Mouse (Mus musculus): ENCODE data around the gene Hnrnpul1. TPM values are rescaled to one million over a fixed set of nuclear protein-coding genes. Genes with fewer than 3 reads are reported as not detected.

Gene Hnrnpul1
- polyA plus RNA-seq, 1 experiment from 2014 or later: 32.1 TPM

DNA sequence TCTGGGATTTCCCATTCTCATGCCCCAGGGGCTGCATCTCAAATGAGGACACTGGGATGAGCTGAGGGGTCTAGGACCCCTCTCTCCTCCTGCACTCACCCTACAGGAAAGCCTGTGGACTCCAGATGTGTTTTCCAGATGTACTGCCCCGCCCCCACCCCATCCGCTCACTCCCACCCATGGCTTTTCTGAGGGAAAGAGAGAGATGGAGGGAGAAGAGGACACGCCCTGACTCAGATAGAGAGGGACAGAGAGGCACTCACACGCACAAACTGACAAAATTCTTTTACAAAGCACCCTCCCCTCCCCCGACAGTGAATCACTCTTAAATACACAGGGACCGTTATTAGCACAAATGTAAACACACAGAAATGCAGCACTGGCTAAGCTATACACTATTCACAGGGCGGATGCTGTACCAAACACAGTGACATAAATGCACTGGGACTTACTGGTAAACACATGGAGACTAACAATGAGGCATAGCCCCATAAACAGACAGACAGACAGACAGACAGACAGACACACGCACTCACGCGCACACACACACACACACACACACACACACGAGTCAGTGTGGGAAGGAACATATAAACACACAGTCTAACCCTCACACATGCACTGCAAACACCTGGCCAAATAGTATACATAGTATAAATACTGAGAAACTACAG is 27.5 kb upstream of the Hnrnpul1 start:
- Histone ChIP-seq H3K4me3 (ENCODE audit: low read depth, low read length) (peak overlapping the region; percentile 18; the same call in 1 of the 2 replicates), H3K27me3 (replicated peaks; ENCODE audit: control insufficient read depth, insufficient read depth, low read length) (no peaks in the 10 kb centered on the region), H3K4me1 (replicated peaks; ENCODE audit: control insufficient read depth, insufficient read depth, low read length) (0 out of 2 replicates have a peak, but pooled peaks cover 2% of the 10 kb centered on the region), H3K9ac (ENCODE audit: low read depth, low read length) (peak overlapping the region; percentile 34; the same call in 1 of the 2 replicates), H3K9me3 (ENCODE audit: control insufficient read depth) (no peaks in the 10 kb centered on the region), H3K27ac (ENCODE audit: low read depth, low read length) (peak overlapping the region; percentile 66; the same call in 1 of the 2 replicates), H3K36me3 (ENCODE audit: control insufficient read depth, insufficient read depth) (no peaks in the 10 kb centered on the region; the same call in 1 of the 2 replicates), H3K4me2 (replicated peaks; ENCODE audit: low read depth) (peak overlapping the region; percentile 61)
- 37% methylated on average over 11 of the region's 11 CpGs for WGBS
- ATAC-seq: peak; percentile 36
- TF ChIP-seq CTCF (IDR thresholded peaks at IDR 0.05; ENCODE audit: low read depth): no peak

DNA sequence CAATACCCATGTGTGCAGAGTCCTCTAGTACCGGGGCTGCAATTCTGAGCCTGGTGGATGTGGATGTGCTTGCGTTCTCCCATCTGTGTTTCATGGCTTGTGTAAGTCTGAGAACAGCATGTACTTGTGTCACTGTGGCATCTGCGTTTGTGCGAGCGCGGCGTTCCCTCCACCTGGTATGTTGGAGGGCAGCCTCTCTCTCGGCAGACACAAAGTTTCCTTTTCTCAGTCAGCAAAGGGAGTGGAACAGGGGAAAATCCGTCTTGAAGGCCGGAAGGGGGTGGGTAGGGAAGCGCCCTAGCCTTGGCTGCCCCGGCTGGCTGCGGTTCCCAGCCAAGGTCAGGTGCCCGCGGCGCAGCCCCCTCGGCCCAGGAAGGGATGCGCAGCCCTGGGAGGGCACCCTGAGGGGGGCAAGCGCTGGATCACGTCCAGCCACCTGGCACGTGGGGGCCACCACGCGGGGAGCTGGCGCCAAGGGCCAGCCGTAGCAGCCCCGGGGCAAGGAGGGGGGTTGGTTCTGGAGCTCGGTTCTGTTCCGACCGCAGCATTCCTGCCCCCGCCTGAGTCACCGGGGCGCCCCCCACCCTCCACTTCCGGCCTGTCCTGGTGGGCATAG is 26.9 kb upstream of the Hnrnpul1 start:
- Histone ChIP-seq H3K27me3 (replicated peaks; ENCODE audit: control insufficient read depth, insufficient read depth, low read length) (no peaks in the 10 kb centered on the region), H3K9me3 (ENCODE audit: control insufficient read depth) (no peaks in the 10 kb centered on the region), H3K4me1 (replicated peaks; ENCODE audit: control insufficient read depth, insufficient read depth, low read length) (no peaks in the 10 kb centered on the region), H3K4me2 (replicated peaks; ENCODE audit: low read depth) (peak overlapping the region; percentile 61), H3K27ac (ENCODE audit: low read depth, low read length) (peak overlapping the region; percentile 66; the same call in 1 of the 2 replicates), H3K4me3 (ENCODE audit: low read depth, low read length) (peak overlapping the region; percentile 18; the same call in 1 of the 2 replicates), H3K9ac (ENCODE audit: low read depth, low read length) (peak overlapping the region; percentile 34; the same call in 1 of the 2 replicates), H3K36me3 (ENCODE audit: control insufficient read depth, insufficient read depth) (peaks cover 4% of the 10 kb centered on the region; the same call in 1 of the 2 replicates)
- WGBS: 36% methylated on average over 32 of the region's 33 CpGs
- TF ChIP-seq CTCF (IDR thresholded peaks at IDR 0.05; ENCODE audit: low read depth): no peak
- ATAC-seq: peak; percentile 23; the same call in 1 of the 2 replicates

DNA sequence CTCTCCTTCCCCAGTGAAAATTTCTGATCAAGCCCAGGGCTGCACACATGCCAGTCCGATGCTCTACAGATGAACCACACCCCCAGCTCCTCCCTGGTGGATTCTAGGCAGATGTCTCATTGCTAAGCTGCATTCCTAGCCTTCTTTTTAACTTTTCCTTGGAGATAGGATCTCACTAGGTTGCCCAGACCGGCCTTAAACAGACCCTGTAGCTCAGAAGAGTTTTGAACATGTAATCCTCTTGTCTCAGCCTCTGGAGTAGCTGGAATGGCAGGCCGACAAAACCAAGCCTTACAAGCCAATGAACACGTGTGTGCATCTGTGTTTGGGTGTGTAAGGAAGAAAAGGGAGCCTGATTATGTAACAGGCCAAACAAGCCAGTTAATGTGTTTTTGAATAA is 26.2 kb upstream of the Hnrnpul1 start:
- H3K9me3 ChIP-seq (ENCODE audit: control insufficient read depth): no peaks in the 10 kb centered on the region
- ATAC-seq: no peak
- no peak overlapping the region for H3K4me2 ChIP-seq (replicated peaks; ENCODE audit: low read depth)
- no peak overlapping the region for H3K9ac ChIP-seq (ENCODE audit: low read depth, low read length)
- WGBS: 54% methylated on average over 4 of the region's 4 CpGs
- no peak overlapping the region for H3K4me3 ChIP-seq (ENCODE audit: low read depth, low read length)
- 0 out of 2 replicates have a peak overlapping the region, but pooled peaks have one; percentile 23 for H3K27ac ChIP-seq (ENCODE audit: low read depth, low read length)
- H3K4me1 ChIP-seq (replicated peaks; ENCODE audit: control insufficient read depth, insufficient read depth, low read length): no peaks in the 10 kb centered on the region
- no peaks in the 10 kb centered on the region for H3K27me3 ChIP-seq (replicated peaks; ENCODE audit: control insufficient read depth, insufficient read depth, low read length)
- TF ChIP-seq CTCF (IDR thresholded peaks at IDR 0.05; ENCODE audit: low read depth): no peak
- H3K36me3 ChIP-seq (ENCODE audit: control insufficient read depth, insufficient read depth): peaks cover 4% of the 10 kb centered on the region; the same call in 1 of the 2 replicates

DNA sequence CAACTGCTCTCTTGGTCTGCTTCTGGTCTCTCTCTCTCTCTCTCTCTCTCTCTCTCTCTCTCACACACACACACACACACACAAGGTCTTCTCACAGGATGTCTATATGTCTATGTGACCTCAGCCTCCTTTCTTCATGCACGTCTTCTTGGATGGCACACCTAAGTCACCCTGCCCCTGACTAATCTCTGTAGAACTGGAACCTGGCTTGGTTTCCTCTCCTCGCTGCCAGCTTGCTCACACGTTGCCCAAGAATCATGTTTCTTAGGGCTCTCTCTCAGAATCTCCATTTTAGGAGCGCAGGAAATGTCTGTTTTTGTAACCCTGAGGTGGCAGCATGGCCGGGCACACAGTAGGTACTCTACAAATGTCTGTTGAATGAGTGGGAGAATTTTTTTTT is 25.5 kb upstream of the Hnrnpul1 start:
- Histone ChIP-seq H3K4me2 (replicated peaks; ENCODE audit: low read depth) (no peak overlapping the region), H3K9ac (ENCODE audit: low read depth, low read length) (no peak overlapping the region), H3K4me1 (replicated peaks; ENCODE audit: control insufficient read depth, insufficient read depth, low read length) (no peaks in the 10 kb centered on the region), H3K4me3 (ENCODE audit: low read depth, low read length) (no peak overlapping the region), H3K27me3 (replicated peaks; ENCODE audit: control insufficient read depth, insufficient read depth, low read length) (no peaks in the 10 kb centered on the region), H3K27ac (ENCODE audit: low read depth, low read length) (no peak overlapping the region), H3K36me3 (ENCODE audit: control insufficient read depth, insufficient read depth) (peaks cover 4% of the 10 kb centered on the region; the same call in 1 of the 2 replicates), H3K9me3 (ENCODE audit: control insufficient read depth) (no peaks in the 10 kb centered on the region)
- no peak for TF ChIP-seq CTCF (IDR thresholded peaks at IDR 0.05; ENCODE audit: low read depth)
- WGBS: 88% methylated on average over 5 of the region's 5 CpGs
- ATAC-seq: no peak

DNA sequence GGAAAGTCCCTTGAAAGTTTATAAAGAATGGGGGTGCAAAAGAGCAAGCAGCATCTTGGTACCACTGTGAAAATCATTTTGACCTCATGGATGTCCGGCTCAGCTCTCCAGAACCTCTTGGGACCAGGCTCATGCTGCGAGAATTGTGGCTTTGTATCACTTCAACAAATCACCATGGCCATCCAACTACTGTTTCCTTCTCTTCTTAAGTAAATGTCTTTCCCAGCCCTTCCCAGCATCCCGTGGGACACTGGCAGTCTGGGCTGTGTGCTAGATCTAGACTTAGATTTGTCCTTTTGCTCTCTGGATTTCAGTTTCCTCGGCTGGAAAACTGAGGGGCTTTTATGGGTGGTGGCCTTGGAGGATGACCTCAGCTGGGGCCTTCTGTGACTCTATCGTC is 13.7 kb upstream of the Hnrnpul1 start:
- Histone ChIP-seq H3K36me3 (ENCODE audit: control insufficient read depth, insufficient read depth) (peaks cover 34% of the 10 kb centered on the region; the same call in 1 of the 2 replicates), H3K9me3 (ENCODE audit: control insufficient read depth) (no peaks in the 10 kb centered on the region), H3K4me3 (ENCODE audit: low read depth, low read length) (no peak overlapping the region), H3K27ac (ENCODE audit: low read depth, low read length) (no peak overlapping the region), H3K4me1 (replicated peaks; ENCODE audit: control insufficient read depth, insufficient read depth, low read length) (no peaks in the 10 kb centered on the region), H3K9ac (ENCODE audit: low read depth, low read length) (no peak overlapping the region), H3K27me3 (replicated peaks; ENCODE audit: control insufficient read depth, insufficient read depth, low read length) (no peaks in the 10 kb centered on the region), H3K4me2 (replicated peaks; ENCODE audit: low read depth) (no peak overlapping the region)
- no peak for TF ChIP-seq CTCF (IDR thresholded peaks at IDR 0.05; ENCODE audit: low read depth)
- WGBS: 87% methylated on average over 5 of the region's 5 CpGs
- ATAC-seq: no peak

DNA sequence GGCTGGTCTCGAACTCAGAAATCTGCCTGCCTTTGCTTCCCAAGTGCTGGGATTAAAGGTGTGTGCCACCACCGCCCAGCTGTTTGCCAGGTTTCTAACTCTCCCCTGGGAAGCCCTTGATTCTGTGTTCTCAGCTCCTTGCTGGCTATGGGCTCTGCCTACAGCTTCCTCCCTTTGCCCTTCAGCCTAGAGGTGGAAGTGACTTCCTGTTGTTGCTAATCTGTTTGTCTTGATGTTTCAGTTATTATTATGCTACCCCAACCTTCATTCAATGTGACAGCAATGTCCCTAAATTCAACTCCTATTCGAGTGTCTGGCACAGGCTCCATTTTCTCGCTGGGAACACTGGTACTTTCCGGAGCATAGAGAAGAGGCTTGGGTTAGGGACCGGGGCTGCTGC is 11.6 kb upstream of the Hnrnpul1 start:
- Histone ChIP-seq H3K36me3 (ENCODE audit: control insufficient read depth, insufficient read depth) (peaks cover 33% of the 10 kb centered on the region), H3K9ac (ENCODE audit: low read depth, low read length) (no peak overlapping the region), H3K27ac (ENCODE audit: low read depth, low read length) (no peak overlapping the region), H3K4me3 (ENCODE audit: low read depth, low read length) (no peak overlapping the region), H3K27me3 (replicated peaks; ENCODE audit: control insufficient read depth, insufficient read depth, low read length) (no peaks in the 10 kb centered on the region), H3K4me2 (replicated peaks; ENCODE audit: low read depth) (no peak overlapping the region), H3K9me3 (ENCODE audit: control insufficient read depth) (no peaks in the 10 kb centered on the region), H3K4me1 (replicated peaks; ENCODE audit: control insufficient read depth, insufficient read depth, low read length) (no peaks in the 10 kb centered on the region)
- no peak for TF ChIP-seq CTCF (IDR thresholded peaks at IDR 0.05; ENCODE audit: low read depth)
- WGBS: 91% methylated on average over 6 of the region's 6 CpGs
- ATAC-seq: no peak
